Mouse (Mus musculus) kidney, postnatal 36 days (tissue): ENCODE measurements around the gene B020031M17Rik.
A peak's percentile ranks its signal among the peaks of the same experiment; 100 is the strongest.
"Not testable (repeated sequence)": the region's sequence is repeated elsewhere in the genome, so short reads cannot be mapped to it uniquely, and the experiment has no call there.

Experiments
- DNase-seq, 2 experiments: peaks; one replicate each; pipeline ENCODE4 v3.0.0; 2021 to 2022; ENCODE audit warnings: mixed read lengths in 2 of 2

Gene B020031M17Rik

DNA sequence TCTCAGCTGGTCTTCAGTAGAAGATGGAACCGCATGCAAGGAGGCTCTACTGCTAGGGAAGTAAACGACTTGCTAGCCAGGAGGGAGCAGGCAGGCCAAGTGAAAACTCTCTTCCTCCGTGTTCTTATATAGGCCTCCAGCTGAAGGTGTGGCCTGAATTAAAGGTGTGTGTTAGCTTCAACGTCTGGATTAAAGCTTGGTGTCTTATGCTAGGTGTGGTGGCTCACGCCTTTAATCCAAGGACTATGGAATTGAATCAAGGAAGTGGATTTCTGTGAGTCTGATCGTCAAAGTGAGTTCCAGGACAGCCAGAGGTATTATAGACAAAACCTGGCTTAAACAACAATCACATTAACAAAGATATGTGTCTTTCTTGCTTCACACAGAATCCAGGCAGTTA, at the start of gene B020031M17Rik:
Gene B020031M17Rik (minus strand): TSS at position 101 of the 400 bp plus-strand sequence.
- DNase-seq, result not testable (repeated sequence)

DNA sequence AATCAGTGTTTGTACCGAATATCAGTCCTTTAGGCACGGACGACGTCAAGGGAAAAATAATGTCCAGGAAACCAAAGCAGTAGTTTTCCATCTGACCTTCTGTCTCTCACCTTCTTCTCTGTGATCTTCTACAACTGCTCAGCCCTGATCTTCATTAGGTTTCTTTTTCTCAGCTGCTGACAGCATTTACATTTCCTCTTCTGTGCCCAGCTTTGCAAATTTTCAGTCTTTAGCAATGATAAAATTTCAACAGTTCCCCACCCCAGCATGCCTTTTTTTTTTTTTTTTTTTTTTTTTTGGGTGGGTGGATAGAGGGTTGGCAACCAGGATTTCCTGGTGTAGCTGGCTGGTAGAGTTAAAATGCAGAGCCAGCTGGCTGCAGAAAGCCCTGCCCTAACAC, 48.6 kb upstream of the B020031M17Rik start:
- DNase-seq, result not testable (repeated sequence)

DNA sequence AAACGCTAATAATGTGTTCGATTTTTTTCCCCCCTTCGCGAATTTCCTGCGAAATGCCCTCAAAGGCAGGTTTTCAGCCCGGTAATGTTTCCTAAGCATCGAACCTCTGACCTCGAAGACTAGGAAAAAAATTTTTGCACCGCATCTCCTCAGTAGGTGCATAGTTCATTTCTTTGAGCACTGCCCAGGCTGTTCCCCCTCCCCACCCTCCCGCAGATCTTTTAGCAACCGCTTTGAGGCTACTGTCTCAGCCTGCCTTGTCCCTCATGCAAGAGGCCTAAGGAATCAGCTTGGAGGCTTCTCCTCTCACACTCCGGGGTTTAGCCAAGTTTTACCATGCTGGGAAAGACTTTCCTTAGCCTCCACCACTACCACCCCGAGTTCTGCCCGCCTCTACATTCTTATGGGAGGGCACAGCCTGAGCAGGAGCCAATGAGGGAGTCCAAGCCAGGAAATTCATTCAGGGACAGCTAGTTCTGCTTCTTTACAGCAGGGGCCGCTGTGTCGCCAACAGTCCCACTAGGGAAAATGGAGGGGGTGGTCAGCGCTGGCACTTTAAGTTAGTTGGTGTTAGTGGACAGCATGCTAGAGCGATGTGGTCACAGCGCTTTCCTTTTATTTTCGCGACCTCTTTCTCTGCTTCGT, 48.0 kb upstream of the B020031M17Rik start:
- not testable (repeated sequence) for DNase-seq

DNA sequence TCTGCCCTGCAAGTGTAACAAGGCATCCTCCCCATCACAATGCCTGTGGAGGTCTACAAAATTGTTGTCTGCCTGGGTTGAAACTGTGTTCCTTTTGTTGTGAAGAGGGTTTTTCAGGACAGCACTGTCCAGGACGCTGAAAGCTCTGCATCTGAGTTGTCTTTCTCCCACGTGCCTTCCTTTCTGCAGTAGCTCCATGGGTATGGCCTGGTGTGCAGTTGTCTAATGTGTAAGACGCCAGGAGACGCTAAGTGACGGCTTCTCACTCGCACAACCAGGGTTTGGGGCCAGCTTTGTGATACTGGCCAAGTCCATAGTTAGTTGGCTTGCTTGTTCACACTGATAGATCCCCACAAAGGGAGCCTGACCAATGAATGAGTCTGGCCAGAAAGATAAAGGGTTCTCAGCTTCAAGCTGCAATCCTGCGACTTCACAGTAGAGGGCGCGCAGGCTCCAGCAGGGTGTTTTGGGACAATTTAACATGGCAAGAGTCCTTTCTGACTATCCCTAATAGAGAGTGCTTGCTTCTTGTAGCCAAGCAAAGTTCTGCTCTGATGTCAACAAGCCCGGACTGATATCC, 41.4 kb upstream of the B020031M17Rik start:
- DNase-seq, result not testable (repeated sequence)

GRCm38 (mm10) chr13:119991264-119991663, 40.7 kb upstream of the B020031M17Rik start:
- not testable (repeated sequence) for DNase-seq

GRCm38 (mm10) chr13:119969163-119969562, 18.6 kb upstream of the B020031M17Rik start:
- DNase-seq, result not testable (repeated sequence)

GRCm38 (mm10) chr13:119968193-119968592, 17.6 kb upstream of the B020031M17Rik start:
- not testable (repeated sequence) for DNase-seq

DNA sequence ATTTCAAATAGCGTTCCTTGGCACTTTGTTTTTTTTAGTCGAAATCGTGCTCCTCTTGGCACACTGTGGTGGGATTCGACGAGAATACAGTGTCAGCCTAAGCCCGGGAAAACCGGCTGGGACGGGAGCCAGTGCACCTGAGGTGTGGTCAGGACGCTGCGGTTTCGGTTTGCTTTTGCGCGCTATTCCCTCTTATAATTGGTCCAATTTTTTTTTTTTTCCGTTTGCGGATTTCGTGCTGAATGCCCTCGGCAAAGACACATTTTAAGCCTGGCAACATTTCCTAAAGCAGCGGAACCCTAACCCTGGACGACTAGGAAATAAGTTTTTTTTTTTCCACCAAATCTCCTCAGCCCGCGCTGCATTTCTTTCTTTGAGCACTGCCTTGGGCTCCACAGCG, 15.4 kb upstream of the B020031M17Rik start:
- DNase-seq, result peak; percentile 18 to 59

DNA sequence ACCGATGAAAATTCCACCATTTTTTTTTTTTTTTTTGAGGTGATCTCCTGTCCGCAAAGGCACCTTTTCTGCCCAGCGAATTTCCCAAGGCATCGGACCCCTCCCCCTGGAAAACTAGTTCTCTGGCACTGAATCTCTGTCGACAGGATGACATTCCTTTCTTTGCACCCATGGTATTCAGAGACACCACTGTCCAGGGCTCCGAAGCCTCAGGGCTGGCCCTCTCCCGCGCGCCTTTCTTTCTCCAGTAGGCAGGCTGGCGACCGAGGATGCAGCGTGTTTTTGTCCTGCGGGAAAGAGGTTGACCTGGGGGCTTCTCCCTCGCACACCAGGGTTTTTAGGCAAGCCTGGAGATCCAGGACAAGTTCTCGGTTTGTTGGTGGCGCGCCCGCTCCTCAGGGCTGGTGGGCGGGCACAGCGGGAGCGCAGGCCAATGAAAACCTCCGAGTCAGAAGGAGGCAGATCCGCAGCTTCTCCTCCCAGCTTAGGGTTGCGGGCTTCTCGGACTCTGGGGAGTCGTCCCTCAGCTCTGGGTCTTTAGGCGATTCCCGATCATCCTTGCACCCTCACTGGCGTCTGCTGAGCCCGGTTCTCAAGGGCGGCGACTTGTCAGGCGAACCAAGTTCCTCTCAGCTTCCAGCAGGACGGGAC, 14.8 kb upstream of the B020031M17Rik start:
- DNase-seq, result not testable (repeated sequence)

DNA sequence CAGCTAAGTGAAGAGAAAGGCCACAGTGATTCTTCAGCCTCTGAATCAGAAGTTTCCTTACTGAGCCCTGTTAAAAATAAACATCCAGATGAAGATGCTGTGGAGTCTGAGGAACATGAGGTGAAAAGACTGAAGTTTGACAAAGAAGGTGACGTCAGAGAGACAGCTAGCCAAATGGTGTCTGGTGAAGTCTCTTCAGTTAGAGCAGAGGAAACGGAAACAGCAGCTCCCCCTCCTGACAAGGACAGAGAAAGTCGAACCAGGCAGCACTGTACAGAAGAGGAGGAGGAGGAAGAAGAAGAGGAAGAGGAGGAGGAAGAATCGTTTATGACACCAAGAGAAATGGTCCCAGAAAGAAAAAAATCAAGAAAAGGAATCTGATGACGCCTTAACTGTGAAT, 12.2 kb upstream of the B020031M17Rik start:
- not testable (repeated sequence) for DNase-seq

DNA sequence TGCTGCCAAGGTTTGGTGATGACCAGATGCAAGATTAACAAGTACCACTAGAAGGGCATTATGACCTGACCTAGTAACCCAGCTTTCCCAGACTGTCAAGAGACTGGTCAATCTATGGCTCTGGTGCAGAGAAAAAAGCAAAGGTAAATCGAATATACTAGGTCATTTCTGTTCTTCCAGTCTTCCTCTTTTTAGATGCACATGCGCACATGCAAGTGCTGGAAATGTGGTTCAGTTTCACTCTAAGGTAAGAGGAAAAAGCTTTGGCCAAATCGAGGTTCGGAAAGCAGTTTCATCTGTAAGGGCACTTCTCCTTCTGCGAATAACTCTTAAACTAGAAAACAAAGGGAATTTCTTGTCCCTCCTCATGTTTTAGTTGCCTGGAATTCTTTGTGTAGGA, 5.0 kb upstream of the B020031M17Rik start:
- not testable (repeated sequence) for DNase-seq

- not testable (repeated sequence) for DNase-seq
These were observed 4.5 kb upstream of the B020031M17Rik start for GRCm38 (mm10) chr13:119955089-119955488.

- not testable (repeated sequence) for DNase-seq
These were observed 21.4 kb downstream of the B020031M17Rik start, which contains the start of gene Gm21761 for GRCm38 (mm10) chr13:119929172-119929571. Gene Gm21761 (minus strand): TSS chr13:119929272.

GRCm38 (mm10) chr13:119924597-119925340, 25.8 kb downstream of the B020031M17Rik start:
- not testable (repeated sequence) for DNase-seq

- not testable (repeated sequence) for DNase-seq
These were observed 33.5 kb downstream of the B020031M17Rik start for GRCm38 (mm10) chr13:119916966-119917722.

GRCm38 (mm10) chr13:119916449-119916848, 34.2 kb downstream of the B020031M17Rik start:
- DNase-seq, result not testable (repeated sequence)
